Mouse (Mus musculus): ENCODE results near the gene Olfr725. TPM values are rescaled to one million over a fixed set of nuclear protein-coding genes. Genes with fewer than 3 reads are reported as not detected.

Olfr725 gene
- polyA plus RNA-seq (2012; rRNA removed), result not detected in 2 replicates

GRCm38 (mm10) chr14:50040275-50040674 is at the start of gene Olfr725:
Gene Olfr725 (minus strand): TSS chr14:50040375.
- no peaks in the 10 kb centered on the region for H3K4me1 ChIP-seq (ENCODE audit: control insufficient read depth, insufficient read depth, insufficient read length, low read length)
- H3K36me3 ChIP-seq (ENCODE audit: control insufficient read depth, insufficient read depth, low read length), result no peaks in the 10 kb centered on the region
- H3K27ac ChIP-seq (ENCODE audit: insufficient read depth, low read depth, low read length), result no peak within 1 kb of the TSS
- no peak within 1 kb of the TSS for H3K4me3 ChIP-seq (ENCODE audit: low read depth, low read length)
- TF ChIP-seq CTCF (IDR thresholded peaks at IDR 0.05; ENCODE audit: extremely low read depth, insufficient read length, insufficient replicate concordance, low read depth, low read length) (no peak), POLR2A (IDR thresholded peaks at IDR 0.05; ENCODE audit: low read depth, low read length) (no peak)
- H3K27me3 ChIP-seq (ENCODE audit: control insufficient read depth, insufficient read depth, low read length), result no peaks in the 10 kb centered on the region

- TF ChIP-seq CTCF (IDR thresholded peaks at IDR 0.05; ENCODE audit: extremely low read depth, insufficient read length, insufficient replicate concordance, low read depth, low read length) (no peak), POLR2A (IDR thresholded peaks at IDR 0.05; ENCODE audit: low read depth, low read length) (no peak)
- WGBS, result under 1% methylated on average over 4 of the region's 4 CpGs
- no peaks in the 10 kb centered on the region for H3K4me1 ChIP-seq (ENCODE audit: control insufficient read depth, insufficient read depth, insufficient read length, low read length)
- no peaks in the 10 kb centered on the region for H3K36me3 ChIP-seq (ENCODE audit: control insufficient read depth, insufficient read depth, low read length)
- no peaks in the 10 kb centered on the region for H3K27me3 ChIP-seq (ENCODE audit: control insufficient read depth, insufficient read depth, low read length)
- H3K27ac ChIP-seq (ENCODE audit: insufficient read depth, low read depth, low read length), result no peak overlapping the region
- no peak overlapping the region for H3K4me3 ChIP-seq (ENCODE audit: low read depth, low read length)
Measured at GRCm38 (mm10) chr14:50062733-50063104, 22.5 kb upstream of the Olfr725 start.

GRCm38 (mm10) chr14:50061955-50062732 is 22.0 kb upstream of the Olfr725 start:
- Histone ChIP-seq H3K36me3 (ENCODE audit: control insufficient read depth, insufficient read depth, low read length) (no peaks in the 10 kb centered on the region), H3K27me3 (ENCODE audit: control insufficient read depth, insufficient read depth, low read length) (no peaks in the 10 kb centered on the region), H3K4me1 (ENCODE audit: control insufficient read depth, insufficient read depth, insufficient read length, low read length) (no peaks in the 10 kb centered on the region), H3K4me3 (ENCODE audit: low read depth, low read length) (peak overlapping the region; percentile 69), H3K27ac (ENCODE audit: insufficient read depth, low read depth, low read length) (no peak overlapping the region)
- 2% methylated on average over 52 of the region's 52 CpGs for WGBS
- TF ChIP-seq CTCF (IDR thresholded peaks at IDR 0.05; ENCODE audit: extremely low read depth, insufficient read length, insufficient replicate concordance, low read depth, low read length) (peak; percentile 14; the same call in 1 of the 2 replicates), POLR2A (IDR thresholded peaks at IDR 0.05; ENCODE audit: low read depth, low read length) (no peak)

GRCm38 (mm10) chr14:50061590-50061954 is 21.4 kb upstream of the Olfr725 start:
- H3K27me3 ChIP-seq (ENCODE audit: control insufficient read depth, insufficient read depth, low read length), result no peaks in the 10 kb centered on the region
- WGBS, result 1% methylated on average over 13 of the region's 13 CpGs
- no peaks in the 10 kb centered on the region for H3K36me3 ChIP-seq (ENCODE audit: control insufficient read depth, insufficient read depth, low read length)
- TF ChIP-seq POLR2A (IDR thresholded peaks at IDR 0.05; ENCODE audit: low read depth, low read length) (no peak), CTCF (IDR thresholded peaks at IDR 0.05; ENCODE audit: extremely low read depth, insufficient read length, insufficient replicate concordance, low read depth, low read length) (no peak)
- no peaks in the 10 kb centered on the region for H3K4me1 ChIP-seq (ENCODE audit: control insufficient read depth, insufficient read depth, insufficient read length, low read length)
- H3K27ac ChIP-seq (ENCODE audit: insufficient read depth, low read depth, low read length), result no peak overlapping the region
- peak overlapping the region; percentile 69 for H3K4me3 ChIP-seq (ENCODE audit: low read depth, low read length)

- 14% methylated on average over 11 of the region's 11 CpGs for WGBS
- Histone ChIP-seq H3K27ac (ENCODE audit: insufficient read depth, low read depth, low read length) (no peak overlapping the region), H3K4me3 (ENCODE audit: low read depth, low read length) (peak overlapping the region; percentile 69), H3K36me3 (ENCODE audit: control insufficient read depth, insufficient read depth, low read length) (no peaks in the 10 kb centered on the region), H3K4me1 (ENCODE audit: control insufficient read depth, insufficient read depth, insufficient read length, low read length) (no peaks in the 10 kb centered on the region), H3K27me3 (ENCODE audit: control insufficient read depth, insufficient read depth, low read length) (no peaks in the 10 kb centered on the region)
- TF ChIP-seq CTCF (IDR thresholded peaks at IDR 0.05; ENCODE audit: extremely low read depth, insufficient read length, insufficient replicate concordance, low read depth, low read length), result no peak
- no peak for TF ChIP-seq POLR2A (IDR thresholded peaks at IDR 0.05; ENCODE audit: low read depth, low read length)
Measured at GRCm38 (mm10) chr14:50061179-50061578, 21.0 kb upstream of the Olfr725 start.

GRCm38 (mm10) chr14:50032041-50032440 is 8.1 kb downstream of the Olfr725 start:
- no peak overlapping the region for H3K27ac ChIP-seq (ENCODE audit: insufficient read depth, low read depth, low read length)
- no peaks in the 10 kb centered on the region for H3K4me1 ChIP-seq (ENCODE audit: control insufficient read depth, insufficient read depth, insufficient read length, low read length)
- no peaks in the 10 kb centered on the region for H3K36me3 ChIP-seq (ENCODE audit: control insufficient read depth, insufficient read depth, low read length)
- 87% methylated on average over 2 of the region's 2 CpGs for WGBS
- no peak for TF ChIP-seq CTCF (IDR thresholded peaks at IDR 0.05; ENCODE audit: extremely low read depth, insufficient read length, insufficient replicate concordance, low read depth, low read length)
- TF ChIP-seq POLR2A (IDR thresholded peaks at IDR 0.05; ENCODE audit: low read depth, low read length), result no peak
- H3K4me3 ChIP-seq (ENCODE audit: low read depth, low read length), result no peak overlapping the region
- H3K27me3 ChIP-seq (ENCODE audit: control insufficient read depth, insufficient read depth, low read length), result no peaks in the 10 kb centered on the region

- no peaks in the 10 kb centered on the region for H3K36me3 ChIP-seq (ENCODE audit: control insufficient read depth, insufficient read depth, low read length)
- no peak overlapping the region for H3K27ac ChIP-seq (ENCODE audit: insufficient read depth, low read depth, low read length)
- H3K4me1 ChIP-seq (ENCODE audit: control insufficient read depth, insufficient read depth, insufficient read length, low read length), result no peaks in the 10 kb centered on the region
- H3K4me3 ChIP-seq (ENCODE audit: low read depth, low read length), result no peak overlapping the region
- H3K27me3 ChIP-seq (ENCODE audit: control insufficient read depth, insufficient read depth, low read length), result no peaks in the 10 kb centered on the region
- TF ChIP-seq CTCF (IDR thresholded peaks at IDR 0.05; ENCODE audit: extremely low read depth, insufficient read length, insufficient replicate concordance, low read depth, low read length), result no peak
- TF ChIP-seq POLR2A (IDR thresholded peaks at IDR 0.05; ENCODE audit: low read depth, low read length), result no peak
- 83% methylated on average over 4 of the region's 4 CpGs for WGBS
Measured at GRCm38 (mm10) chr14:50031356-50031755, 8.8 kb downstream of the Olfr725 start.

Measured in small intestine, adult 2 months (tissue).